Mouse (Mus musculus): ENCODE measurements at regions not wholly inside any gene's neighbourhood (a gene's known extent, or its start where the extent isn't known, plus 50 kb on each side); places are given as distances from the start of the nearest gene placed in this dataset.

DNA sequence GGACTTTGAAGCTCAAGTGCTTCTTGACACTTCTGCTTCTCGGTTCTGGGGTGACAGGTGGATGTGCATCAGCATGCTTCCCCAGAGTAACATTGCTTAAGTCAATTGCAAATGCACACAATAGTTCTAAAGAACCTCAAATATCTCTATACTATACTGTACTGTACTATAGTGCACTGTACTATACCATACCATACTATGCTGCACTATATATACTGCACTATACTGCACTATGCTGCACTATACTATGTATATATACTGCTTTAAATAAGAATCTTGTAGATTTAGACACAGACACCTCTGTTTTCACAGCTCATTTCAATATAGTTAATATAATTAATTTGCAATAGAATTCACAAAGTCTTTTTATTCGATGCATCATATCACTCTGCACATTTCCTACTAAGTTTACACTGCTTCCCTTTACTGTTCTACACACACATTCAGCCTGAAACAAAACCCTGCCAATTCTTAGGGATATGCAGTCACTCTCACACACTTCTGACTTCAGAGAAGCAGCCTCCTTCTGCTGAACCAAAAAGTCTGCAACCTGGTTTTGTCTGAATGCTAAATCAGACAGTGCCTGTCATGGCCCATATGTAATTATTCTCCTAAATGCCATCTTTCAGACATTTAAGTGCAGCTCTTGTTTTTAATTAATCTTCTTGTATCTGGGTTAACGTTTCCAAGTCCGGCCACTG, 570.8 kb upstream of the Map3k7 start:
- Histone ChIP-seq H3K9me3 (ENCODE audit: control insufficient read depth, low read length) (no peaks in the 10 kb centered on the region), H3K36me3 (ENCODE audit: control insufficient read depth, insufficient read depth, low read length) (no peaks in the 10 kb centered on the region), H3K27ac (replicated peaks; ENCODE audit: low read depth, low read length) (no peak overlapping the region), H3K27me3 (ENCODE audit: control insufficient read depth, insufficient read depth, low read length) (no peaks in the 10 kb centered on the region), H3K4me1 (ENCODE audit: control insufficient read depth, insufficient read depth, low read length) (no peaks in the 10 kb centered on the region), H3K4me2 (replicated peaks; ENCODE audit: low read depth, low read length, severe bottlenecking) (no peak overlapping the region), H3K9ac (ENCODE audit: low read depth, low read length, severe bottlenecking) (no peak overlapping the region), H3K4me3 (replicated peaks; ENCODE audit: low read length) (no peak overlapping the region)
- ATAC-seq (ENCODE audit: low FRiP score, low read depth) (no peak), DNase-seq (ENCODE audit: low spot score) (no peak)
- 79% methylated on average over 4 of the region's 4 CpGs for WGBS
- TF ChIP-seq POLR2A (IDR thresholded peaks at IDR 0.05; ENCODE audit: borderline replicate concordance, extremely low read depth, insufficient read depth, insufficient read length), result no peak

DNA sequence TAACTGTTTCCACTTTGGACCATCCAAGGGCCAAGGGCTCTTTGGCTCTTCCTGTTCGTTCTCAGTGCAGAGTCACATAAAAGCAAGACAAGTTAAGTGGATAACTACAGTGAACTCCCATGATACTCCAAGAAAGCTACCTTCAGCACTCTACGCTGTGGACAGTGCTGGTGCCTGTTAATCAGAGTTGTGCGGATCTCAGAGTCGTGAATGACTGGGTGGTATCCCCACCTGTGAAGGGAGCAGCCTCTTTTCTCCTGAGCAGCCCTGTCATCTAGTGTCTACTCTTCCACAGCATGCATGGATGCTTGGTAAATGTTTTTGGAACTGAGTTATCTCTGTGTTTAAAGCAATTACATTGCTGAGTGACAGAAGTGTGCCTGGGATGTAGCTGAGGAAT, 568.4 kb upstream of the Map3k7 start:
- no peaks in the 10 kb centered on the region for H3K36me3 ChIP-seq (ENCODE audit: control insufficient read depth, insufficient read depth, low read length)
- no peak for ATAC-seq (ENCODE audit: low FRiP score, low read depth)
- WGBS, result 52% methylated on average over 4 of the region's 4 CpGs
- no peak overlapping the region for H3K4me2 ChIP-seq (replicated peaks; ENCODE audit: low read depth, low read length, severe bottlenecking)
- no peak for TF ChIP-seq POLR2A (IDR thresholded peaks at IDR 0.05; ENCODE audit: borderline replicate concordance, extremely low read depth, insufficient read depth, insufficient read length)
- no peak for DNase-seq (ENCODE audit: low spot score)
- no peak overlapping the region for H3K4me3 ChIP-seq (replicated peaks; ENCODE audit: low read length)
- no peak overlapping the region for H3K27ac ChIP-seq (replicated peaks; ENCODE audit: low read depth, low read length)
- no peaks in the 10 kb centered on the region for H3K4me1 ChIP-seq (ENCODE audit: control insufficient read depth, insufficient read depth, low read length)
- H3K27me3 ChIP-seq (ENCODE audit: control insufficient read depth, insufficient read depth, low read length), result no peaks in the 10 kb centered on the region
- H3K9me3 ChIP-seq (ENCODE audit: control insufficient read depth, low read length), result no peaks in the 10 kb centered on the region
- H3K9ac ChIP-seq (ENCODE audit: low read depth, low read length, severe bottlenecking), result no peak overlapping the region

DNA sequence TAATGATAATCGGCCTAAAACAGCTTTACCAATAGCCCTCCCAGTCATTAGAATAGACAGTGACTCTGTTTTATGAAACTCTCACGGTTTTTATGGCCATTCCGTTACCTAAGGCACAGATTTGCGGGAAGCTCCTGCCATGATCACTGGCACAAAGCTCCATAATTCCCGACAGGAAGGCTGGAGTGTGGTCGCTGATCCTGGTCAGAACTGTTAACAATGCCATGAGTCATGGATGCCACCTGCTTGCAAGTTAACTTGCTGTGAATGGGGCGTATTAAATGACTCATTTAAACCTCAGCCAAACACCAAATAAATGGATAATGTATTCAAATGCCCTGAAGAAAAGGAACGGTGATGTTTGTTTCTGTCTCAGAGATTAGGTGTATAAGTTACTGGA, 559.9 kb upstream of the Map3k7 start:
- Histone ChIP-seq H3K4me3 (replicated peaks; ENCODE audit: low read length) (no peak overlapping the region), H3K4me2 (replicated peaks; ENCODE audit: low read depth, low read length, severe bottlenecking) (no peak overlapping the region), H3K27me3 (ENCODE audit: control insufficient read depth, insufficient read depth, low read length) (no peaks in the 10 kb centered on the region), H3K9ac (ENCODE audit: low read depth, low read length, severe bottlenecking) (no peak overlapping the region), H3K9me3 (ENCODE audit: control insufficient read depth, low read length) (no peaks in the 10 kb centered on the region), H3K4me1 (ENCODE audit: control insufficient read depth, insufficient read depth, low read length) (peaks cover 5% of the 10 kb centered on the region; the same call in 1 of the 2 replicates), H3K36me3 (ENCODE audit: control insufficient read depth, insufficient read depth, low read length) (no peaks in the 10 kb centered on the region), H3K27ac (replicated peaks; ENCODE audit: low read depth, low read length) (no peak overlapping the region)
- 39% methylated on average over 8 of the region's 8 CpGs for WGBS
- no peak for ATAC-seq (ENCODE audit: low FRiP score, low read depth)
- TF ChIP-seq POLR2A (IDR thresholded peaks at IDR 0.05; ENCODE audit: borderline replicate concordance, extremely low read depth, insufficient read depth, insufficient read length), result no peak
- no peak for DNase-seq (ENCODE audit: low spot score)

DNA sequence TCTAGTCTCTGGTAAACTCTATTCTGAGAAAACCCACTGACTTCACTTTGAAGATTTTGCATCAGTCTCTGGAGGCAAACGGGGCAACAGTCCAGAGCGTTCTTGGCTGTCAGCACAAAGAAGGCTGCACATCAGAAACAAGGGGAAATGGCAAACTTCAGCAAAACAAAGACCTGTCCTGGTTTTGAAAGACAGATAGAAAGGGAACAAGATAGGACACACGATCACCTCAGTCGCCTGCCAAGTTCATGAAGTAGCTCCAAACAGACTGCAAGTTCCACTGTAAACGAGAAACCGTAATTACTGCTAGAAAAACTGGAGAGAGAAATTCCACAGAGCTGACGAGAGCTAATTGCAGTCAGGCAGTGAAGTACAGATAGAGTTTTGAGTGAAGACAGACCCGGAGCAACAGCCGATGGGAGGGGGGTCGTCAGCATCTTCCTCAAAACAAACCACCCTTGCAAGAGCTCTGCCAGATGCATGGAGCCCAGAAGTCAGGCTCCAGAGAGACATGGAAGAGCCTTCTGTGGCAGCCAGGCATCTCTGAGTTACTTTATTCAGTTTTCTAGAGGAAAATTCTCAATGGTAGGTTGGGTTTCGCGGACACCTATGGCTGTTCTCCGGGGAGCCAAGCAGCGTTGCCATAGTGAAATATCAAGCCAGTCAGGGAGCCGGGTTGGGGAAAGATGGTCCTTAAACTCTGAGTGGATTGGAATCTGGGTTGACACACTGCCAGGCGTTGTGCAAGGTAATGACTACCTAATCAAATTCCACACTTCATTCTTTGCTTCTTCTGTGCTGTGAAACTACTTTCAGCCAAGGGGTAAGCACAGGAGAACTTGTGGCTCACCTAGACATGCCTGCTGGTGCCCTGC, 558.8 kb upstream of the Map3k7 start:
- H3K9me3 ChIP-seq (ENCODE audit: control insufficient read depth, low read length), result no peaks in the 10 kb centered on the region
- H3K36me3 ChIP-seq (ENCODE audit: control insufficient read depth, insufficient read depth, low read length), result no peaks in the 10 kb centered on the region
- peak overlapping the region; percentile 14; the same call in 1 of the 2 replicates for H3K4me3 ChIP-seq (replicated peaks; ENCODE audit: low read length)
- DNase-seq (ENCODE audit: low spot score) (peak; percentile 44), ATAC-seq (ENCODE audit: low FRiP score, low read depth) (peak; percentile 55; the same call in 1 of the 2 replicates)
- H3K9ac ChIP-seq (ENCODE audit: low read depth, low read length, severe bottlenecking), result 0 out of 2 replicates have a peak overlapping the region, but pooled peaks have one; percentile 28
- H3K4me2 ChIP-seq (replicated peaks; ENCODE audit: low read depth, low read length, severe bottlenecking), result peak overlapping the region; percentile 44
- H3K27ac ChIP-seq (replicated peaks; ENCODE audit: low read depth, low read length), result peak overlapping the region; percentile 21
- H3K27me3 ChIP-seq (ENCODE audit: control insufficient read depth, insufficient read depth, low read length), result no peaks in the 10 kb centered on the region
- H3K4me1 ChIP-seq (ENCODE audit: control insufficient read depth, insufficient read depth, low read length), result peaks cover 5% of the 10 kb centered on the region; the same call in 1 of the 2 replicates
- no peak for TF ChIP-seq POLR2A (IDR thresholded peaks at IDR 0.05; ENCODE audit: borderline replicate concordance, extremely low read depth, insufficient read depth, insufficient read length)
- 33% methylated on average over 16 of the region's 16 CpGs for WGBS

DNA sequence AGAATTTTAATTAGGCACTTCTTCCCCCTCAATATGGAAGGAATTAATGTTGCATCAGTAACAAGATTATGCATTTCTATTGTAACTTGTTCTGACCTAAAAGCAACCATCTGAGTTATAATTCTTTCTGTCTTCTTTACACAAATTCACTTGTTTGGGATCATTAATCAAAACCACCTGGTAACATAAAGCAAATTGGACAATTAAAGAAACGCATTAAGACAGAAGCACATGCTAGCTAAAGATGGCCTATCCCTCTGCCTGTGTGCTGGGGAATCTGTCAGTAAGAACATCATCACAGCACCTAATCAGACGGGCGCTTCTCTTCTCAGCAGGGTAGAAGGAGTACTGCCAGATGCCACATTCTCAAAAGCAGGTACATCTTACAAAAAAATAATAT, 553.7 kb upstream of the Map3k7 start:
- ATAC-seq (ENCODE audit: low FRiP score, low read depth) (no peak), DNase-seq (ENCODE audit: low spot score) (no peak)
- no peak overlapping the region for H3K27ac ChIP-seq (replicated peaks; ENCODE audit: low read depth, low read length)
- H3K4me1 ChIP-seq (ENCODE audit: control insufficient read depth, insufficient read depth, low read length), result no peaks in the 10 kb centered on the region
- no peak for TF ChIP-seq POLR2A (IDR thresholded peaks at IDR 0.05; ENCODE audit: borderline replicate concordance, extremely low read depth, insufficient read depth, insufficient read length)
- H3K4me3 ChIP-seq (replicated peaks; ENCODE audit: low read length), result no peak overlapping the region
- H3K9me3 ChIP-seq (ENCODE audit: control insufficient read depth, low read length), result no peaks in the 10 kb centered on the region
- H3K36me3 ChIP-seq (ENCODE audit: control insufficient read depth, insufficient read depth, low read length), result no peaks in the 10 kb centered on the region
- H3K27me3 ChIP-seq (ENCODE audit: control insufficient read depth, insufficient read depth, low read length), result no peaks in the 10 kb centered on the region
- H3K4me2 ChIP-seq (replicated peaks; ENCODE audit: low read depth, low read length, severe bottlenecking), result no peak overlapping the region
- no peak overlapping the region for H3K9ac ChIP-seq (ENCODE audit: low read depth, low read length, severe bottlenecking)
- WGBS, result 47% methylated on average over 3 of the region's 3 CpGs
